Mouse (Mus musculus): Measurements from ENCODE around the gene Cbll1.
"Not testable (repeated sequence)": the region's sequence is repeated elsewhere in the genome, so short reads cannot be mapped to it uniquely, and the experiment has no call there.

Cbll1 gene

GRCm38 (mm10) chr12:31498936-31499313 lies 491 bp downstream of the Cbll1 start:
- no peak for DNase-seq (ENCODE audit: low spot score)

- DNase-seq (ENCODE audit: low spot score), result no peak
Observed at GRCm38 (mm10) chr12:31486431-31486830, 13.0 kb downstream of the Cbll1 start.

GRCm38 (mm10) chr12:31478182-31478581 lies 21.2 kb downstream of the Cbll1 start:
- DNase-seq (ENCODE audit: low spot score), result not testable (repeated sequence)

GRCm38 (mm10) chr12:31462615-31463014 lies 36.8 kb downstream of the Cbll1 start:
- DNase-seq (ENCODE audit: low spot score), result no peak

- no peak for DNase-seq (ENCODE audit: low spot score)
Observed at GRCm38 (mm10) chr12:31461371-31461770, 38.0 kb downstream of the Cbll1 start.

- not testable (repeated sequence) for DNase-seq (ENCODE audit: low spot score)
Observed at GRCm38 (mm10) chr12:31460270-31460669, 39.1 kb downstream of the Cbll1 start.

- DNase-seq (ENCODE audit: low spot score), result no peak
Observed at GRCm38 (mm10) chr12:31458474-31458873, 40.9 kb downstream of the Cbll1 start.

- no peak for DNase-seq (ENCODE audit: low spot score)
Observed at GRCm38 (mm10) chr12:31456271-31456670, 43.1 kb downstream of the Cbll1 start.

GRCm38 (mm10) chr12:31449341-31449740 lies 50.1 kb downstream of the Cbll1 start:
- no peak for DNase-seq (ENCODE audit: low spot score)

- no peak for DNase-seq (ENCODE audit: low spot score)
Observed at GRCm38 (mm10) chr12:31444827-31445226, 54.6 kb downstream of the Cbll1 start.

GRCm38 (mm10) chr12:31444131-31444546 lies 55.3 kb downstream of the Cbll1 start:
- no peak for DNase-seq (ENCODE audit: low spot score)

GRCm38 (mm10) chr12:31439612-31440011 lies 59.8 kb downstream of the Cbll1 start:
- DNase-seq (ENCODE audit: low spot score), result no peak

- DNase-seq (ENCODE audit: low spot score), result no peak
Observed at GRCm38 (mm10) chr12:31437791-31438190, 61.6 kb downstream of the Cbll1 start.
